Mouse (Mus musculus): ENCODE data around the gene Trak2.
"Not testable (repeated sequence)": the region's sequence is repeated elsewhere in the genome, so short reads cannot be mapped to it uniquely, and the experiment has no call there.

Trak2 gene

DNA sequence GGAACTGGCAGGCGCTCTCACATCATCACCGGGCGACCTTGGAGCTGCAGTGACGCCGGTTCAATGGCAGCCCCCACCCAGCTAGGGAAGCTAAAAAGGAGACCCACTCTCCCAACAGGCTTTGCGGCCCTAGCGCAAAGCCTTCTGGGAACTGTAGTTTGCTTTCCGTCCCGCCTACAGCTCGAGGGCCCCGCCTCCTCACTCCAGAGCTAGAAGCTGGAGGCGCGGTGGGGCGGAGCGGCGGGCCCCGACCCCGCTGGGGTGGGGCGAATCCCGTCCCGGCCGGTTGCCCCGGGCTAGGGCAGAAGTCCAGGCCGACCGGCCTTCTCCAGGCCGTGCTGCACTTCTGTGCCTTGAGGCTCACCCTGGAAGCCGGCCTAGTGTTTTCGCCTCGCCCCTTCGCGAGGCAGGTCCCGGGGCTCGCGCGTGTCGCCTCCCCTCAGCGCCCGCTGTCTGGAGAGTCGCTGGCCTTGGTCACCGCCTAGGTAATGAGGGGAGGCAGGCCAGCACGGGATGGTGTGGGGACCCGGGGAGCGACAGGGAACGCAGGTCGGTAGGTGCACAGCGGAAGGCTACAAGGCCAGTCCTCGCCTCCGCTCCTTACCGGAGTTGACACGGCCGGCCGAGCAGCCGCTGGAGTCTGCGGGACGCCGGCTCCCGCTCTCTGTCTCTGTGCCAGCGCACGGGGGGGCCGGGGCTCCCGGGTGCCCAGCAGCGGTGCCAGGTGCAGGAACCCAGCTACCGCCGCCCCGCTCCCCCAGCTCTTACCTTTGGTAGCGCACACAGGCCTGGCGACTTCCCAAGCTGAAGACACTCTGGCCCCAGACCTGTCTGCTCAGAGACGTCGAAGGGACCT is at the start of gene Trak2, which contains the start of gene Stradb:
Gene Trak2, minus strand, starts transcription at position 65 of the 856 bp plus-strand sequence.
Gene Stradb, plus strand, starts transcription at position 157 of the 856 bp plus-strand sequence.
- peak; percentile 98 for DNase-seq (ENCODE audit: low spot score)

DNA sequence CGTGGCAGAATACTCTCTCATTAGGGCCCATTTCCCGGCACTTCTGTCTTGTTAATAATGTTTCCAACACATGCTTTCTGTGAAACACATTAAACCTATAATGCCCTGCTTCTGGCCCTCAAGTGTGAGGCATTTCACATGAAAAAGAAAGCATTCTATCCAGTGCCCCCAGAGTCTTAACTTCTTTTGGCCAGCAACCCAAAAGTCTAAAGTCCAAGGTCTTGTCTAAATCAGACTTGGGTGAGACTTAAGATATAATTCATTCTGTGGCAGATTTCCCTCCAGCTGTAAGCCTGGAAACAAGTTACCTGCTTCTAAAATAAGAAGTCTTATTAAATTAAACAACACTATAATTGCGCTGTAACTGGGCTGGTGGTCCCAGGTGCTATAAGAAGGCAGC is 48.3 kb upstream of the Trak2 start:
- no peak for DNase-seq (ENCODE audit: low spot score)

DNA sequence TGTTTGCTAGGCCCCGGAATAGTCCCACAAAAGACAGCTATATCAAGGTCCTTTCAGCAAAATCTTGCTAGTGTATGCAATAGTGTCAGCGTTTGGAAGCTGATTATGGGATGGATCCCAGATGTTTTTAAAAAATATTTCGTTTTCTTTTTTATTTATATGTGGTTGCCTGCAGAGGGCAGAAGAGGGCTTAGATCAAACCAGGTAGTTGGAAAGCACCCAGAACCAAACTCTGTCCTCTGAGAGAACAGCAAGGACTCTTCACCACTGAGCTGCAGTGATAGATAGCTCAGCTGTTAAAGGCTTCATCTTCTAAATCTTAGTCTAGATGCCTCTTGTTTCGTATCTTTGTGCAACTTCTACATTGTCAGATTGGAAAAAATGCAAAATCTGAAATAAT is 36.0 kb upstream of the Trak2 start:
- peak; percentile 16 for DNase-seq (ENCODE audit: low spot score)

DNA sequence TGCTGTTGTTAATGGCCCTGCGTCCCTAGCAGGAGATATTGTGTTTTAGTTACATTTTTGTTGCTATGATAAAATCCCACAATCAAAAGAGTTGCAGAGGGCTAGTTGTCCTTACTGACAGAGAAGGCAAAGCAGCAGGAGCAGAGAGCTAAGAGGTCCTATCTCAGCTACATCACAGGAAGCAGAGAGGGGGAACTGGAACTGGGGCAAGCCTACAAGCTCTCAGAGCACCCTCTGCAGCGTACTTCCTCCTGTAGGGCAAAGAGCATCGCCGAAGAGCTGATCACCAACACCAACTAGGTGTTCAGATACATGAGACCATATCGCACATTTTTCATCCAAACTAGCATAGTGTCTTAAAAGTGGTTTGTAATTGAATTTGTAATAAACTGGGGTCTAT is 22.1 kb upstream of the Trak2 start:
- DNase-seq (ENCODE audit: low spot score): no peak

DNA sequence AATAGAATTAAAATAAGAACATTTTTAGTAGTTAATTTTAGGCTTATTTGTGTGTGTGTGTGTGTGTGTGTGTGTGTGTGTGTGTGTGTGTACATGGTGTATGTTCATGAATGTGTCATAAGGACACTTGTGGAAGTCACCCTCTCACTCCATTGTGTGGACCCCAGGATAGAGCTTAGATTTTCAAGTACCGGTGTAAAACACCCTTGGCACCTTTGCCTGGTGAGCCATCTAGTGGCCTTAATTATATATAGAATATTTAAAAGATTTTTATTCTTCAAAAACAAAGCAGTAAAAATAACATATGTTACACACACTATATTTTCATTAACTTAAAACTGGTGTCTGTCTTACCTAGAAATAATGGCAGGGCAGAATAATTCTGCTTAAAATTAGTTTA is 20.5 kb upstream of the Trak2 start:
- peak; percentile 32 for DNase-seq (ENCODE audit: low spot score)

DNA sequence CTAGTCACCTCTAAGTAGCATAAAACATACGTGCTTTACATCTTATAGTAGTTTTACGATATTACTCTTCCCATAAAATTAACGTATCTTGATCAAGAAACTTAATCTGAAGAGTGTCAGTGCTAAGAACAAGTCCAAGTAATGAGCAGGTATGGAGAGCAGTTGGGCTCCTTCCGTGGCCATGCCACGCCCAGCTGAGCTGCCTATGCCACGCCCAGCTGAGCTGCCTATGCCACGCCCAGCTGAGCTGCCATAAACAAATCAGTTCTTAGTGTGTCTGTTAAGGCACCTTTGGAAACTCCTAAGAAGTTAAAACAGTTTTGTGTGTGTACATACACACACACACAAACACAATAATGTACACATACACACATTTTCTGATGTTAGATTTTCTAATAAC is 19.9 kb upstream of the Trak2 start:
- DNase-seq (ENCODE audit: low spot score): no peak

DNA sequence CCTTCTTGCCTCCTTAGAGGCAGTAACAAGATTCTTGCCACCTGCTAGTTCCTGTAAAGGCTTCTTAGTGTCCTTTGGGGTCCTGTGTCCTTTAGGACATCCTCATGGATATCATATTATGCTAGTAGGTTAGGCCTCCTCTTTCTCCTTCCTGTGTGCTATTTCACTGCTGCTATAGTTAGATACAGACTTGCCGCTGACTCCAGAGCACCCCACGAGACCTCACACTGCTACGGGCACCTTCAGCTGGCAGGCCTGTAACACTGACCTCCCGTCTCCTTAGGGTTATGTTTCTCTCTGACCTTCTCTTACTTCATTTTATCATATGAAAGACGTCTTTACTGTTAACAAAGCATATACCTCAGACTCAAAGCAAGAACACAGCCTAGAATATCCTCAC is 11.4 kb upstream of the Trak2 start:
- DNase-seq (ENCODE audit: low spot score): no peak

DNA sequence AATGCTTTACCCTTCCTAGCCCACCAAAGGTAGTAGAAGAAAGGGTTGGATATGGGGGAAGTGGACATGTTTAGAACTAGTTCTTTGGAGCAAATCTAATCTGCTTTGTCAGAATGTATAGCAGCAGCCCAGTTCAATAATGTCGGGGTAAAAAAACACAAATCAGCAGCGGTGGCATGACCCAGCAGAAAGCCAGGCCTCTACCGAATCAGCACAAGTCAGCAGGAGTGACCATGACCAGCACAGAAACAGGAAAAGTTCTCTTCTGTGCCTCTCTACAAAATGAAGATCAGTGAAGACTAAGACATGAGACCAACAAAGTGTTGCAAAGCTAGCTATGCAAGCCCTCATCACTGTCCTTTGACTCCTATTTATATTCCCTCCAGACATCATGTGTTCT is 9.0 kb upstream of the Trak2 start:
- DNase-seq (ENCODE audit: low spot score): no peak

DNA sequence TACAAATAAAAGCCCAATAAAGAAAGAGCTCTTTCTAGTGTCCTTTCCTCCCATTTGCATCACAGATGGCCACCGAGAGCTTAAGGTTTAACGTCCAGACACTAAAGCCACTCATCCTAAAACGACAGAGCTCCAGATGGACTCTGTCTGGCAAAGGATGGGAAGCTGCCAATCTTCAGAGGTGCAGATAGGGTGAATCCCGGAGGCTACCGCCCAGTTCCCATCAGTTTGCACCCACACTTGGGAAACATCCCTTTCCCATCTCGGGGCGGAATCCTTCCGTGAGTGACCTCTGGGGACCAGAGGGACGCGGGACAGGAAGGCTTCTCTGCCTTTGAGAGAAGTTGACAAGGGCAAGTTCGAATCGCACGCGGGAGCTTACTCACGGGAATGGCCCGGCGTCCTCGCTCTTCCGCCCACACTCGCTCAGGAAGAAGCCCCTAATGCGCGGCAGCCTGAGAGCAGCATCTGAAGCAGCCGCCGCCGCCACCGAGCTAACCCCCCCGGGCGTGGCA is 322 bp downstream of the Trak2 start:
- no peak for DNase-seq (ENCODE audit: low spot score)

DNA sequence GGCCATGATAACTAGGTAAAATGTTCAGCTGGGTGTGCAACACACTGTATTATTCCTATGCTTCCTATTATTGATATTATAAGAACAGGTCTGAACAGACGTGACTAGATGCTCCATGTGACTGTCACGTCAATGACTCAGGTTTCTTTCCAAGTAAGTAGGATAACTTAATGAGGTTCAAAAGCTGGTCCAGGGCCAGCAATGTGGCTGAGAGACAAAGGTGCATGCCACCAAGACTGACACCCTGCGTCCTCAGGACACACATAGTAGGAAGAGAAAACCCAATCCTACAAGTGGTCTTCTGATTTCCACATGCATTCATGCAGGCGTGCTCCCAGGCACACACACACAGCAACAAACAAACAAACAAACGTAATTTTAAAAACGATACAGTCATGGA is 2.1 kb downstream of the Trak2 start:
- DNase-seq (ENCODE audit: low spot score): no peak

DNA sequence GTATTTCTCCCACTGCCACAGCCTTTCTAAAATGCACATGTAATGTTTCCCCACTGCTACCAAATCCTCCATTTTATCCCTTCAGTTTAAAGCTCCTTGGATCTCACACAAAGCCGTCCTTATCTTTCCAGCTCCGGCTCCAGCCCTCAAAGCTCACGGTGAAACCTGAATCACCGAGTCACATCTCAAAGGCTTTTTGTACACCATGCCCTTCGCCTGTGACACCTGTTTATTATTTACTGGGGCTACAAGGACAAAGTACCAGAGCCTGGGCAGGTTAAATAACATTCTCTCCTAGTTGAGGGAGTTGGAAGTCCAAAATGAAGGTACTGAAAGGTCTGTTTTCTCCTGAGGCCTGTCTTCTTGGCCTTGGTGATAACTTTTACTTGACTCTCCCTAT is 3.2 kb downstream of the Trak2 start:
- no peak for DNase-seq (ENCODE audit: low spot score)

DNA sequence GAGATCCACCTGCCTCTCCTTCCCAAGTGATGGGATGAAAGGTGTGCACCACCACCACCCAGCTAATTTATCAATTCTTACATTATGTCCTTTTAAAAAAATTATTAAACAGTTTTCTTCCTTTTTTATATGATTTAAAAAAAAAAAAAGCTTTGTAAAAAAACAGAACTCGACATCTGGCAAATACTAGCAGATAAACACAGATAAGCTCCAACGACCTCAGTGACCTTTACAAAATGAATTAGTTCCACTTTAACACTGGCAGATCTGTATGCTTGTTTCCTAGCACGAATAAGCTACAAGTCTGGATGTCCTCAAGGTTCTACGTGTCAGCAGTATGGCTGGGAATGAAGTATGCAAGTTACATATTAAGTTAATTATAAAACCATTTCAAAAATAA is 5.7 kb downstream of the Trak2 start:
- no peak for DNase-seq (ENCODE audit: low spot score)

DNA sequence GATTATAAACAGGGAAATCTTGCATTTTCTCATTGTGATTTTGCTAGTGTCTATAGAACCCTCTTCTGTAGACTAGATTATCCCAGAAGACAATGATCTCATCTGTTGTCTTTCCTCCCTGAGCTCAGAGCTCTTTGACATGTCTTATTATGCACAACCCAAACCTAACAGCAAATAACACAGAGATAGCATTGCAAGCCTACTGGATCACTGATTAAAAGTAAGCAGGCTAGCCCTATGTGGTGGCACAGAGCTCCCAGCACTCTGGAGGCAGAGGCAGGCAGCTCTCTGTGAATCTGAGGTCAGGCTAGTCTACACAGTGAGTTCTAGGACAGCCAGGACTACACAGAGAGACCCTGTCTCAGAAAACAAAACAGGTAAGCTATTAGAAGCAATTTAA is 10.4 kb downstream of the Trak2 start:
- no peak for DNase-seq (ENCODE audit: low spot score)

DNA sequence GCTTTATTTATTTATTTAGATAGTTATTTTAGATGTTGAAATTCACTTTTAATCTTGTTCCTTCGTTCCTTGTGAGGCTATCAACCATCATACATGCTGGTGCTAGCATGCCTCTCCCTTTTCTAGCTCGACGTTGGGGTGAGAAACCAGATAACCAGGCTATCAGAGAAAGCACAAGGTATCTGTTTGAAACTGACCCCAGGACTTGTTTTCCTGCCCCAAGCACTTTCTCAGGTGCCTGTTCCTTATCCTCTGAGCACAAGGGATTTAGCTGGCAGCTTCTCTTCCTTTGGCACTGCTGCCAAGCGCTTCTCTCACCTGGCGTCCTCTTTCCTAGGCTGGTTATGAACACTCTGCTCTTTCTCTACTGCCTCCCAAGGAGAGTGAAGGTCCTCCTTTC is 10.8 kb downstream of the Trak2 start:
- DNase-seq (ENCODE audit: low spot score): no peak

DNA sequence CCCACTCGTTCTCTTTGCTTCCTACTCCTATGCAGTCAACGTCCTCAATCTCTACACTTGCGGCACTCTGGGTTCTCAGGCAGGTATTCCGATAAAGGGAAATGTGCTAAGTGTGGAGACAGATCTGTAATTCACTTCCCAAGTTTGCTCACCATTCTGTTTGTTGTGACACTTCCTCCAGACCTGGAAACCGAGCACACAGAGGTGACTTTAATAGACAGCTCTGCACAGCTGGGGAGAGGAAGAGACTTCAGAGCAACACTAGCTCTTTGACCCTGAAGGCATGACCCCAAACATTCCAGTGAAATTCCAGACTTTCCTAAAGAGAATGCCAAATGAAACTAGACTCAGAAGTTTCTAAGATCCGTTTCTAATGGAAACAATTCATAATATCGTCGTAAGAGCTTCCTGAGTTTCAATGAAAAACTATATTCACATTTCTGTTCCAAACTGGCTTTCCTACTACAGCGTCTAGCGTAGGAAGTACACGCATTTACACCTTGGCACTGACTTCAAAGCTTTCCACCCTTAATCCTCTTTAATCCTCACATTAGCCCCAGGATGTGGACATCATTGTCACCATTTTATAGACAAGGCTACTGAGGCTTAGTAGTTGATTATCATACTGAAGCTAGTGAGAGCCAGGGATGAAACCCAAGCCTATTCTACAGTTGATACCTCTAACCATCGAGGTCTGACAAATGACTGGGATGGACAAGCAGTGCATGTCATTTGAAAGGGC is 11.9 kb downstream of the Trak2 start:
- no peak for DNase-seq (ENCODE audit: low spot score)

DNA sequence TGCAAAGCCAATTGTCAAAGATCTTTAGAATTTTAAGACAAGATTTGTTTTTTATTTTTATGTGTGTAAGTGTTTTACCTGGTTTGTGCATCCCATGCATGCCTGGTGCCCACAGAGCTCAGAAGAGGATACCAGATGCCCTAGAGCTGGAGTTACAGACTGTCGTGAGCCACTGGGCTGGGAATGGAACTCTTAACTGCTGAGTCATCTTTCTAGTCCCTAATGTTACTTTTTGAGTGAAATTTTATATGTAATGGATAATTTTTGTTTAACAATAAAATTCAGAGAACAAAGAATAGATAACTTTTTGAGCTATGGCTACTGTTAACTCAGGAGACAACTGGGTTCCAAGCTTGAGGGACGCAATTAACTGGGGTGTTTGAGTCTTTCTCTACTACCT is 13.5 kb downstream of the Trak2 start:
- DNase-seq (ENCODE audit: low spot score): no peak

DNA sequence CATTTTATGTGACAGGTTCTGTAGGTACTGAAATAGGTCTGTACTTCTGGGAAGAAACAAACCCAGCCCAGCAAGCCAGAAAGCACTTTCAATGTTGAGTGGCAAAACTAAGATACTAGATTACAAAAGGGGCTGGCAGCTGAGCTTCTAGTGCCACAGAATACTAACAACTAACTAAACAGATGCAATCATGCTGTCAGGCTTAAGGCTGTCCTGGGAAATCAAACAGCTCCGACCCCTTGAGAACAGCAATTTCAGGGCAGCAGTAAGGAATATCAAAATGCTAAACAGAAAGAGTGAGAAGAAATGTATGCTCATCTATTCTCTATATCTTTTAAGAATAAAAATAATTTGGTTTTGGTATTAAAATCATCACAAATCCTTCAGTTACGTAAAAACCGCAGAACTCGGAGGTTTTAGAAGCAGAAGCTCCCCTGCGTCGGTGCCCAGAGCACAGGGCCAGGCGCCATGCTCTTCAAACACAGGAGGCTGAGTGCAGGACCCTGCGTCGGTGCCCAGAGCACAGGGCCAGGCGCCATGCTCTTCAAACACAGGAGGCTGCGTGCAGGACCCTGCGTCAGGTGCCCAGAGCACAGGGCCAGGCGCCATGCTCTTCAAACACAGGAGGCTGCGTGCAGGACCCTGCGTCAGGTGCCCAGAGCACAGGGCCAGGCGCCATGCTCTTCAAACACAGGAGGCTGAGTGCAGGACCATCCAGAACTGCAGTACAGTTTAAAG is 14.3 kb downstream of the Trak2 start:
- not testable (repeated sequence) for DNase-seq (ENCODE audit: low spot score)

DNA sequence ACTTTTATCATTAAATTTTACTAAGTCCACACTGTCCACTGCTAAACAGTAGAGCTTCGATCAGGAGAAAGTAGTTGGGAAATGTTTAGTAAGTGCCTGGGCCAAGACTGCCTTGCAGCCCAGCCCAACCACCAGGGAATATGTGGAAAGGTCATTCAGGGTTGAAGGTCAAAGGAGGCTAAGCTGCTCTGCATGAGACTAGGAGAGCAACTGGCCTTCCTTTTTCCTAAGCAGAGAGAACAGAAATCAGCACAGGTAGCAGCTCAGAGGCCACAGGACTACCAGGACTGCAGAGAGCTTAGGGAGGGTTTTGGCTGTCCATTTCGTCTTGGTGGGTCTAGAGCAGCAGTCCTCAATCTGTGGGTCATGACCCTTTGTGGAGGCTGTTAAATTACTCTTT is 15.3 kb downstream of the Trak2 start:
- no peak for DNase-seq (ENCODE audit: low spot score)

DNA sequence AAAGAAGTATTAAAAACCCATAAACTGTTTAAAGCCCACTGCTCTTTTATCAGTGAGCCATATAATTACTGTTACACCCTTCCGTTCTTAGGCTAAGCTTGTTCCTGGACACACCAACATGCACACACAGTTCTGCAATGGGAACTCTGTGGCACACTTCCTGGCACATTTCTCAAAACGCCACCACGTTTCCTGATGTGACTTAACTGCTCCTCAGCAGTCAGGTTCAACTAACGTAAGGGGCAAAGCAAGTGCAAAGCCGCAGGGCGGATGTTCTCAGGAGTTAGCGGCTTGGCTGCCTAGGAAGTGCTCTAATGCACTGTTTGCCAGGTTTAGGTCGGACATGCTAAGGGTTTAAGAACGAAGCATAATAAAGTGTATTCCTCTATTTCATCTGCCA is 17.0 kb downstream of the Trak2 start:
- DNase-seq (ENCODE audit: low spot score): no peak

DNA sequence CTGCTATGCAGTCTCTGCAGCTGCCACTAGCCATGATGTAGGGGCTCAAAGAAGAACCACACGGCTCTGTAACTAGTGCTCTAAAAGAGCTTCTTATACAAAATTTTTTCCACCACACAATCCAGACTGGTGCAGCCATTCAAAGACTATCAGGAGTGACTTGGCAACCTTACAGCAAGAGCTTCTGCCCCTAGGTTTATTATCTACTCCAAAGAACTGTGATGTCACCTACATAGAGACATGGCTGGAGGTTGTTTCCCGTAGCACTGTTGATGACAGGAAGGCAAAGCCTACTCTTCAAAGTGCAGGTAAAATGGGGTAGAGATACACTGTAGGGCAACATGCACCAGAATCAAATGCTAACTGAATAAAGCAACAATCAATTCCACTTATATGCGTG is 17.5 kb downstream of the Trak2 start:
- no peak for DNase-seq (ENCODE audit: low spot score)

DNA sequence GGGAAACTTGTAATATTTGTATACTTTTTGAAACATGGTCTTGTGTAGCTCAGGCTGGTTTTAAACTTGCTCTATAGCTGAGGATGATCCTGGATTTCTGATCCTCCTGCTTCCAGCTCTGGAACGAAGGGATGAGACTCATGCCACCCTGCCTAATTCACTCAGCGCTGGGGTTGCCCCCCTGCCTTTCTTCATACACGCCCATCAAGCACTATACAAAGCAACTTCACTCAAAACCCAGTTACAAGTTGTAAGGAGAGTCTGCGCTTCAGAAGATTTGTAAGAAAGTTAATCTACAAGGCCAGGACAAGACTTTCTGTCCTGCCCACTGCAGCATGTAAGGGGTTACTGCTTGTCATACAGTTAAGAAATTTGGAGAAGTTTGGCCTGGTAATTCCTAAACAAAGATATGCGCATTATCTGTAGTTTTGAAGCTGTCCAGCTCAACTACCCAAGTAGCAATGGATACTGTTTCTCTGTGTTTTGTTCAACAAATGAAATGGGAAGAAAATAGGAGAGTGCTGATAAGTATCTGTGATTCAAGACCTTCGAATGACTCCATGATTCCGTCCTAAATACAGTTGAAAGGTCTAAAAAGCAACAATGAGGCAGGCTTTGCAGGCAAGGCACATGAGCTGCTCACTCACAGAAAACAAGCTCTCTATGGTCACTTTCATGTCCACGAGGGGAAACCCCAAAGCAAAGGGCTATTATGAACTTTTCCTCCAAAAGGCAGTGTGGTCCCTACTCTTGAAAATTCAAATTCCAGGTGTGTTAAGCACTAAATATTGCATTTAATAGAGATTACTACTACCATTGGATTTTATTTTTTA is 18.4 kb downstream of the Trak2 start:
- no peak for DNase-seq (ENCODE audit: low spot score)
